Mouse (Mus musculus) ES-E14 (cell line): ENCODE data around the gene Lrrc29. TPM values are rescaled to one million over a fixed set of nuclear protein-coding genes. Genes with fewer than 3 reads are reported as not detected.
A peak's percentile ranks its signal among the peaks of the same experiment; 100 is the strongest.

ENCODE experiments used
- DNase-seq: peaks from one replicate; pipeline ENCODE4 v3.0.0-alpha.2; 2013; ENCODE audit warnings: low read depth, low spot score
- H3K27ac ChIP-seq: 2 replicates; pipeline ENCODE4 v1.5.1; 2012; ENCODE audit warnings: low read depth, mild to moderate bottlenecking, low read length, moderate library complexity, mixed read lengths; ENCODE audit not compliant: poor library complexity, insufficient read depth, severe bottlenecking
- H3K36me3 ChIP-seq: 2 replicates; pipeline ENCODE4 v1.6.1; 2012; ENCODE audit warnings: mild to moderate bottlenecking, low read length, moderate library complexity, mixed read lengths; ENCODE audit not compliant: control insufficient read depth, poor library complexity, insufficient read depth, severe bottlenecking
- H3K4me1 ChIP-seq, 2 experiments: fragments of 150-350 bp in 1 of 2; sonication (generic) in 1 of 2; 2 replicates each; pipeline ENCODE4 v1.6.1; 2012; ENCODE audit warnings: low read length in 2 of 2, mild to moderate bottlenecking in 1 of 2, mixed read lengths in 1 of 2; ENCODE audit not compliant: control insufficient read depth in 2 of 2, insufficient read depth in 2 of 2, poor library complexity in 1 of 2
- H3K4me3 ChIP-seq, 2 experiments: fragments of 150-350 bp in 1 of 2; sonication (generic) in 1 of 2; 2 replicates each; pipeline ENCODE4 v1.5.1; 2012; ENCODE audit warnings: low read length in 2 of 2, low read depth in 1 of 2, mild to moderate bottlenecking in 1 of 2, mixed read lengths in 1 of 2; ENCODE audit not compliant: insufficient read depth in 1 of 2, poor library complexity in 1 of 2, severe bottlenecking in 1 of 2
- H3K9ac ChIP-seq: 2 replicates; pipeline ENCODE4 v1.6.1; 2012; ENCODE audit warnings: low read depth, mild to moderate bottlenecking, low read length, mixed read lengths; ENCODE audit not compliant: poor library complexity, insufficient read depth, severe bottlenecking
- H3K9me3 ChIP-seq: fragments of 150-350 bp; sonication (generic); 2 replicates; pipeline ENCODE4 v1.6.1; 2012; ENCODE audit warnings: low read depth, mild to moderate bottlenecking, low read length; ENCODE audit not compliant: control insufficient read depth, insufficient read depth
- CHD2 ChIP-seq: IDR thresholded peaks from 2 replicates; pipeline ENCODE4 v1.6.1; 2014; ENCODE audit warnings: mild to moderate bottlenecking, low read depth, low read length, inconsistent platforms
- HCFC1 ChIP-seq: IDR thresholded peaks from 2 replicates; pipeline ENCODE4 v1.6.1; 2012; ENCODE audit warnings: low read length, inconsistent platforms, borderline replicate concordance; ENCODE audit not compliant: insufficient read depth
- MAFK ChIP-seq: IDR thresholded peaks from 2 replicates; pipeline ENCODE4 v1.6.1; 2014; ENCODE audit warnings: mild to moderate bottlenecking, low read depth, low read length, inconsistent platforms; ENCODE audit not compliant: insufficient read depth
- ZC3H11A ChIP-seq: IDR thresholded peaks from 2 replicates; pipeline ENCODE4 v1.6.1; 2012; ENCODE audit warnings: low read depth, mild to moderate bottlenecking, inconsistent platforms, low read length, borderline replicate concordance
- ZNF384 ChIP-seq: IDR thresholded peaks from 2 replicates; pipeline ENCODE4 v1.6.1; 2012; ENCODE audit warnings: low read depth, low read length, inconsistent platforms
- in situ Hi-C, 2 experiments: fragments of 600-800 bp; cut with MboI; formaldehyde crosslinking; loops; one replicate each; pipeline ENCODE4 v1.15.1; 2025; ENCODE audit warnings: low sequenced_read_pairs in 2 of 2, inconsistent platforms in 1 of 2; ENCODE audit not compliant: unreplicated experiment in 2 of 2
- total RNA-seq: library from RNA; depleted of rRNA; stranded (reverse); fragments of 300-350 nt; gene quantifications from 2 replicates; pipeline ENCODE4 v1.2.3, GENCODE M21; 2012

Gene Lrrc29
- total RNA-seq, 1 experiment = 2.8 TPM

DNA sequence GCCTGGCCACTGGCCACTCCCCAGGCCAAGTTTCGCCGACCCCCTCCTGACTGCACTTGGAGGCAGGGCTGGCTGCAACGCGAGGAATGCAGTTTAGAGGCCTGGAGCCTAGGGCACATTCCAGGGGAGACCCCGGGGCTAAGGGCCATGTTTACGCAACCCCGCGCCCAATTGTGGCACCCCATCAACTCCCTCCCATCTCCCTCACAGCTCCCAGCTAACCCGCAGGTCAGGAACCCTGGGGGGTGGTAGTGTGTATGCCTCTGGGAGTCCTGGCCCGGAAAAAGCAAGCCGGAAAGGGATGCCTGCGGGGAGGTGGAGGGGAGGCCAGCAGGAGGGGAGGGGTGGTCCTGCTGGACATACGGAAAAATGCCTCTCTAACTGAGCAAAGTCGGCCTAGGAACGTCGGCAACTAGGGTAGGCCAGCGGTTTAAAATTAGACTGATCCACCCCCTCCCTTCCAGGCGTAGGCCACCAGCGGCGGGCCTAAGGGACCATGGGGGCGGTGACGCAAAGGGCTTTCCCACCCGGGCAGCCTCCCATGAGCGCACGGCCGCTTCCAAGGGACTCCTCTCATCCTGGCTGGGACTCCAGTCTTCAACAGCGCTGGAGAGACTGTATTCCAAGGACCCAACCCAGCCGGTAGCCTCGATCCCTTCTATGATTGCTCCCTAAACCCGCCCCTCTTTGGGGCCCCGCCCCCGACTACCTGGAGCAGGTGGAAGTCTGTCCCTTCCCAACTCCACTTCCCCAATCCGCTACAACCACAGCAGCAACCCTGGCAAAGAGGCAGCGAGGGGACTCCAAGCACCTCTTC lies 20.7 kb upstream of the Lrrc29 start:
- Histone ChIP-seq H3K4me1 (peaks cover 0 to 7% of the 10 kb centered on the region in 2 experiments; a peak in 3 of 4 replicates), H3K4me3 (peak overlapping the region; percentile 86 to 90), H3K9ac (peak overlapping the region; percentile 75), H3K9me3 (no peaks in the 10 kb centered on the region), H3K36me3 (no peaks in the 10 kb centered on the region), H3K27ac (0 out of 2 replicates have a peak overlapping the region, but pooled peaks have one; percentile 16)
- no peak for TF ChIP-seq ZNF384
- no peak for TF ChIP-seq HCFC1
- no peak for TF ChIP-seq MAFK
- TF ChIP-seq CHD2 = no peak
- TF ChIP-seq ZC3H11A = no peak
- in situ Hi-C loops = no loop called here
- no peak for DNase-seq

DNA sequence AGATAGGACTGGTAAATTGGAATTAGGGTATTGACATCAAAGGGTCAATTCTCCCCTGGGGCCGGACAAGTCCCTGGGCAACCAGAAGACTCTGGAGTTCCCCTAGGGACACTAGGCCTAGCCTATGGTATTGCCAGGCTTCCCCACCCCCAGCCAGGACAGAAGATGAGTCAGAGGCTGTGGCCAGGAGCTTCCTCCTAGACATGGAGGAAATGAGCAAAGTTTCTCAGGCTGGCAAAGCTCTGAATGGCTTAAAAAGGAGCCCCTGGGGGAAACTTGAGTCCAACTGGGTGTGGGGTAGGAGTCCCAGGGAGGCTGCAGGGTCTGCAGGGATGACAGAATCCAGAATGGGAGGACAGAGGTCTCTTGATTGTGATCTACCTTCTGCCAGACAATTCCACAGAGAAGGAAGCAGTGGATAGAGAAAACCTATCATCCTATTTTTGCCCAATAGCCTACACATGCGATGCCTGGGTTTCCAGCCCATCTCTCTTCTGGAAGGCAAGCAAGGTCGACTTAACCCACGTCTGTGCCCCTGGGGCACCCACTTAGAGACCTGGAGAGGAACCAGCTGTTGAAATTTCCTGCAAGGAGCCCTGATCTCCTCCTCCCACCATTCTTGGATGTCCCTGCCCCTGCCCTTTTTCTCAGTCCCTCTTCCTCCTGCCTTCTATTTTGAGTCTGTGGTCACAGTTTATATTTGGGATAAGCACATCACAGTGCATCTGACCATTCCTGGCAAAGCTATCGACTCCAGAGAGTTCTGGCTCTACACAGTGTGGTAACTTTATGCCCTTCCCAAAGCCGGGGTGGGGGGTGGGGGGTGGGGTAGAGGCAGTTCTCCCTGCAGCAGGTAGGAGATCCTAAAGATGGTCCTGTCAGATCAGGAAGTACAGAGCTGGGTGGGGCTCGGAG lies 19.2 kb upstream of the Lrrc29 start:
- Histone ChIP-seq H3K36me3 (no peaks in the 10 kb centered on the region), H3K4me3 (no peak overlapping the region), H3K27ac (no peak overlapping the region), H3K9ac (no peak overlapping the region), H3K4me1 (peaks cover 0 to 11% of the 10 kb centered on the region in 2 experiments; a peak in 3 of 4 replicates), H3K9me3 (no peaks in the 10 kb centered on the region)
- no peak for TF ChIP-seq MAFK
- no peak for TF ChIP-seq CHD2
- TF ChIP-seq ZC3H11A = no peak
- TF ChIP-seq ZNF384 = no peak
- TF ChIP-seq HCFC1 = no peak
- DNase-seq = no peak
- in situ Hi-C loops = no loop called here

DNA sequence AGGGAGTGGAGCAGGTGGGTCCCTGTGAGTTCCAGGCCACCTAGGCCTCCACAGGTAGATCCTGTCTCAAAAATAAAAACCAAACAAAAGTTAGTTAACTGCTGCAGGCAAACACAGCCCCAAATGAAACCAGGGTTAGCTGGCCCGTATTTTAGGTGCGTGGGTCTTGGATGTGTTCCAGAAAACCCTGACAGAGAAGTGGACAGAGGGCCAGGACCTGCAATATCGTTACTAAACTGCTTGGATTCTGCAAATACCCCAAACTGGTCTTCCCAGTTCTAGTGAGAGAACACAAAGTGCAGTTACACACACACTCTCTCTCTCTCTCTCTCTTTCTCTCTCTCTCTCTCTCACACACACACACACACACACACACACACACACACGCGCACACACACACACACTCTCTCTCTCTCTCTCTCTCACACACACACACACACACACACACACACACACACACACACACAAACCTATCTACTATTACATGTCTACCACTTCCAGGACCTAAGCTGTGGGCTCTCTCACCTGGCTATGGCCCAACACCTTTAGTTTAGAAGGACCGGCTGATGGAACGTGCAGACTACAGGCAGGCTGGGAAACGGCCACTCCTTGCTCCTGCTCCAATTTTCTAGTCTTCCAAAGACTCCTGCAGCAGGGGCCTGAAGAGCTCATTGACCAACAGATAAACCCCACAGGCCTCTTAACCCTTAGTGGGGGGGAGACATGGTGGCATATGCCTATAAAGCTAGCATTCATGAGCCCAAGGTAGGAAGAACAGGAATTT lies 17.9 kb upstream of the Lrrc29 start:
- no peak for DNase-seq
- Histone ChIP-seq H3K27ac (no peak overlapping the region), H3K4me1 (peaks cover 0 to 12% of the 10 kb centered on the region in 2 experiments; a peak in 3 of 4 replicates), H3K9me3 (no peaks in the 10 kb centered on the region), H3K9ac (no peak overlapping the region), H3K4me3 (no peak overlapping the region), H3K36me3 (no peaks in the 10 kb centered on the region)
- TF ChIP-seq ZC3H11A = no peak
- no peak for TF ChIP-seq HCFC1
- no peak for TF ChIP-seq ZNF384
- no peak for TF ChIP-seq CHD2
- no peak for TF ChIP-seq MAFK
- in situ Hi-C loops = no loop called here

DNA sequence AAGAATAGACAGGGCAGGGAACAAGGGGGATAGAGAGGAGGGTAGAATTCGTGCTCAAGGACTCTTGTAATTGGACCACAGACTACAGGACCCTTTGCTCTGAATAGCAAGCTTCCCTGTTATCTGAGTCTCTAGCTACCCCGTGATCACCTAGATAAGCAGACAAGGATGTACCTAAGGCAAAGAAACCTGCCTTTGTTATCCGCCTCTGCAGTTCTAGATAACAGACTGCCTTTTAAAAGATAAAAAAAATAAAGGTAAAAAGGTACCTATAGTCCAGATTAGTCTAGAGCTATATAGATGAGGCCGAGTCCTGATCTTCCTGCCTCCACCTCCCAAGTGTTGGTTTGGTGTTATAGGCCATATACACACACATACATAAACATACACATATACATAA lies 16.7 kb upstream of the Lrrc29 start:
- Histone ChIP-seq H3K36me3 (no peaks in the 10 kb centered on the region), H3K4me3 (no peak overlapping the region), H3K27ac (no peak overlapping the region), H3K9ac (no peak overlapping the region), H3K9me3 (no peaks in the 10 kb centered on the region), H3K4me1 (peaks cover 0 to 12% of the 10 kb centered on the region in 2 experiments; a peak in 2 of 4 replicates)
- in situ Hi-C loops = no loop called here
- no peak for DNase-seq
- TF ChIP-seq ZNF384 (no peak), MAFK (no peak), ZC3H11A (no peak), HCFC1 (no peak), CHD2 (no peak)
